Mouse (Mus musculus) embryonic facial prominence, embryonic 14.5 days (tissue): ENCODE results near the gene Gm49486. TPM values are rescaled to one million over a fixed set of nuclear protein-coding genes. Genes with fewer than 3 reads are reported as not detected.
"Not testable (repeated sequence)": the region's sequence is repeated elsewhere in the genome, so short reads cannot be mapped to it uniquely, and the experiment has no call there.

Source experiments
- ATAC-seq: fragments of 200-750 bp; cut with Nextera tagmentation; 2 replicates; pipeline ENCODE4 v1.8.0; 2017; ENCODE audit warnings: low read depth, moderate number of reproducible peaks, moderate TSS enrichment
- DNase-seq: peaks from one replicate; pipeline ENCODE4 v3.0.0-alpha.2; 2015; ENCODE audit warnings: low spot score
- H3K27ac ChIP-seq: fragments of 300-500 bp; sonication (generic); replicated peaks from 2 replicates; pipeline ENCODE4 v1.5.1; 2014; ENCODE audit warnings: low read depth, mild to moderate bottlenecking, low read length, moderate library complexity
- H3K27me3 ChIP-seq: fragments of 300-500 bp; sonication (generic); replicated peaks from 2 replicates; pipeline ENCODE4 v1.6.1; 2014; ENCODE audit warnings: low read length; ENCODE audit not compliant: control insufficient read depth, insufficient read depth
- H3K36me3 ChIP-seq: fragments of 300-500 bp; sonication (generic); 2 replicates; pipeline ENCODE4 v1.6.1; 2014; ENCODE audit warnings: low read length, mixed read lengths; ENCODE audit not compliant: control insufficient read depth, insufficient read depth
- H3K4me1 ChIP-seq: fragments of 300-500 bp; sonication (generic); 2 replicates; pipeline ENCODE4 v1.6.1; 2014; ENCODE audit warnings: antibody characterized with exemption, low read length; ENCODE audit not compliant: control insufficient read depth, insufficient read depth
- H3K4me2 ChIP-seq: fragments of 300-500 bp; sonication (generic); 2 replicates; pipeline ENCODE4 v1.6.1; 2014; ENCODE audit warnings: low read depth, mild to moderate bottlenecking, low read length, moderate library complexity, mixed read lengths
- H3K4me3 ChIP-seq: fragments of 300-500 bp; sonication (generic); 2 replicates; pipeline ENCODE4 v1.5.1; 2014; ENCODE audit warnings: low read depth, mild to moderate bottlenecking, low read length
- H3K9ac ChIP-seq: fragments of 300-500 bp; sonication (generic); 2 replicates; pipeline ENCODE4 v1.6.1; 2014; ENCODE audit warnings: low read depth, mild to moderate bottlenecking, low read length, moderate library complexity, mixed read lengths
- H3K9me3 ChIP-seq: fragments of 300-500 bp; sonication (generic); 2 replicates; pipeline ENCODE4 v1.6.1; 2016; ENCODE audit warnings: low read length; ENCODE audit not compliant: control insufficient read depth
- WGBS: fragments of 180-500 bp; shearing (Covaris S2); extraction: QIAGEN DNeasy Blood & Tissue Kit; methylation state at CpG from one replicate; pipeline ENCODE4 v1.1.7; 2014; 5-methylcytosine and 5-hydroxymethylcytosine counted together
- polyA plus RNA-seq: library from polyadenylated mRNA; unstranded; fragments of >200 nt; fragmentation: Nextera tagmentation; extraction: Ambion mirVana; gene quantifications from 2 replicates; pipeline ENCODE4 v1.2.1, GENCODE M21; 2014

Gene Gm49486
- polyA plus RNA-seq, 1 experiment from 2014 or later, result 1.1 TPM

DNA sequence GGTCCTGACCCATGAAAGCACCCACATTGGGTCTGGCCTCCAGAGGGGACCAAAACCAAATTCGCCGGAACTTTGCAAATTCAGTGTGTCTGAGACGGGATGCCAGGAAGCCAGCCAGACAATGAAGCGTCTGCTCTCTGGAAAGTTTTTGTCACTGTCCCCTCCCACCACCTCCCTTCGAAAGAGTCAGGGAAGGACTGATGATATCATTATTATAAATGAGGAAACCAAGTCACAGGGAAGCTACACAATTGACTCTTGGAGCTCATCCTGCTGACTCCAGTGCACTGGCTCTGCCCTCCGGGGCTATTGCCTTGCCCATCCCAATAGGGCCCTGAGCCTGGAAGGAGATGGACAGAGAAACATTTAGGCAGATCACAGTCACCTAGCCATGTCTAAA is 15.6 kb upstream of the Gm49486 start:
- no peaks in the 10 kb centered on the region for H3K27me3 ChIP-seq
- H3K9ac ChIP-seq, result no peak overlapping the region
- 61% methylated on average over 6 of the region's 6 CpGs for WGBS
- ATAC-seq, result no peak
- H3K27ac ChIP-seq, result no peak overlapping the region; the same call in 1 of the 2 replicates
- no peaks in the 10 kb centered on the region for H3K9me3 ChIP-seq
- no peak overlapping the region for H3K4me2 ChIP-seq
- H3K4me1 ChIP-seq, result no peaks in the 10 kb centered on the region
- H3K36me3 ChIP-seq, result no peaks in the 10 kb centered on the region
- no peak overlapping the region for H3K4me3 ChIP-seq
- DNase-seq, result no peak

DNA sequence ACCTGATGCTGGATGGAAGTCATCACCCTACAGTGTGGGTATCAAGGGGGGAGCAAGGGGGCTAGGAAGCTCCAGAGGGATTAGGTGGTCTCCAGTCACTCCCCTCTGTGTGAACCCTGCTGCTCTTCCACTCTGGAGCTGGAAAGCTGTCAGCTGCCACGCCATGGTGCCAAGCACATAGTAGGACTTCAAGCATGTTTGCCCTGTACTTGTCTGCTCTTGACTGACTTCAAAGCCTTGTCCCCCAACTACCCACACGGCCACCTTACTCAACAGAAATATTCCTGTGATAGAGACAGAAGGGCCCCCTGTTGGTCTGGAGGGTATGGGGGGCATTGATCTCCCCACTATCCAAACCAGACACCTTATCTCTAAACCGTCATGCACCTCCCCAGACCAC is 13.0 kb upstream of the Gm49486 start:
- no peak for ATAC-seq
- DNase-seq, result no peak
- Histone ChIP-seq H3K27me3 (no peaks in the 10 kb centered on the region), H3K27ac (no peak overlapping the region), H3K9me3 (no peaks in the 10 kb centered on the region), H3K4me1 (no peaks in the 10 kb centered on the region), H3K4me2 (no peak overlapping the region), H3K9ac (no peak overlapping the region), H3K36me3 (no peaks in the 10 kb centered on the region), H3K4me3 (no peak overlapping the region)
- 71% methylated on average over 3 of the region's 3 CpGs for WGBS

DNA sequence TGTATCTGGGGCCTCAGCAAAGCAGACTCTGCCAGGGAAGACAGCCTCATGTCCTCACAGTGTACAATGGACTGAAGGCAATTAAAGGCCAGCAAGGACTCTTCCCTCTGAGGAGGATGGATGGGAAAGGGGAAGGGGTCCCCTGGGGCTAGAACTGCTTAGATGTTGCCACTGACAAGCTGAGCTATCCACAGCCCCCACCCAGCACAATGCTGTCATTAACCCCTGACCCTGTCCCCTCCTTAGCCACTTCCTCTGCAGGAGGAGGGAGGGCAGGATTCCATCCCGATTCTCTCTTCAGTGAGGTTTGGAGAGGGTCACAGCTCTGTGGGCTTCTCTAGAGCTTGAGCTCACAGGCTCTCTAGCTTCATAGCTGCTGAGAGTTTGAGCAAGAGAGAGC is 9.6 kb upstream of the Gm49486 start:
- Histone ChIP-seq H3K9me3 (no peaks in the 10 kb centered on the region), H3K4me1 (no peaks in the 10 kb centered on the region), H3K4me3 (no peak overlapping the region), H3K9ac (no peak overlapping the region), H3K36me3 (no peaks in the 10 kb centered on the region), H3K27ac (no peak overlapping the region), H3K27me3 (no peaks in the 10 kb centered on the region), H3K4me2 (no peak overlapping the region)
- ATAC-seq (0 out of 2 replicates have a peak, but pooled peaks have one; percentile 30), DNase-seq (peak; percentile 36)
- 0% methylated on average over 1 of the region's 1 CpGs for WGBS

DNA sequence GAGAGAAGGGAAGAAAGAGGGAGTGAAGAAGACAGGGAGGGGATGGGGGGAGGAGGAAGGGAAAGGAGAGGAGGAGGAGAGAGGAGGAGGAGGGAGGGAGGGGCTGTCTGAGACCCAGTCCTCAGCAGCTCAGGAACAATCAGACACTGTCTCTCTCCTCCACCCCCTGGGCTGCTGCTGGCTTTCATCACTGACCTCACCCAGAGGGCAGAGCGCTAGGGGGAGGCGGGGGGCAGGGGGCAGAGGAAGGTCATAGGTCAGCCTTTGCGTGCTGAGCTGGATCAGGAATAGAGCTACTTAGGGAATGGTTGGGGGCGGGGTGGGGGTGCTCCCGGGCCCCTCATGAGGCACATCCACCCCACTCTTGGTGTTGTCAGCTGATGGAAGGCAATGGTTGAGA is 5.5 kb upstream of the Gm49486 start:
- no peak for DNase-seq
- no peak overlapping the region for H3K4me3 ChIP-seq
- H3K9ac ChIP-seq, result no peak overlapping the region
- H3K4me2 ChIP-seq, result no peak overlapping the region
- H3K27me3 ChIP-seq, result no peaks in the 10 kb centered on the region
- 0% methylated on average over 3 of the region's 5 CpGs for WGBS
- no peak for ATAC-seq
- no peak overlapping the region for H3K27ac ChIP-seq
- no peaks in the 10 kb centered on the region for H3K9me3 ChIP-seq
- no peaks in the 10 kb centered on the region for H3K36me3 ChIP-seq
- no peaks in the 10 kb centered on the region; the same call in 1 of the 2 replicates for H3K4me1 ChIP-seq

DNA sequence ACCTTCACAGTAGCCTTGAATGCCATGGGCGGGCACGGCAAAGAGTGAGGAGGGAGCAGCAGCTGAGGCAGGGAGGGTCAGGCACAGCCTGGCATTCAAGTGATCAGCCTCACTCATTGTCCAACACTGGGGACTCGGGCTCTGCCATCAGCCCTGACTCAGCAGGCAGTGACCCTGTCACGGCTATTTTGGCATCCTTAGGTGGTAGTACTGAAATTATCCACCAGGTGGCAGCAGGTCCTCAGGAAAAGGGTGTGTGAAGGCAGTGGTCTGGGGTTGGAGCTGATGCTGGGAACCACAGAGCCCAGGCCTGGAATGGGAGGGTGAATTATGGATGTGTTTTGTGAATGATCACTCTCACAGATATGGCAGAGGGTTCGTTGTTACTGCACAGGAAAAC is 4.5 kb upstream of the Gm49486 start:
- peak; percentile 69 for DNase-seq
- no peaks in the 10 kb centered on the region for H3K36me3 ChIP-seq
- no peak overlapping the region for H3K4me2 ChIP-seq
- no peak overlapping the region for H3K9ac ChIP-seq
- H3K9me3 ChIP-seq, result no peaks in the 10 kb centered on the region
- ATAC-seq, result peak; percentile 64
- no peak overlapping the region for H3K27ac ChIP-seq
- 9% methylated on average over 5 of the region's 5 CpGs for WGBS
- no peaks in the 10 kb centered on the region for H3K27me3 ChIP-seq
- no peak overlapping the region for H3K4me3 ChIP-seq
- peaks cover under 1% of the 10 kb centered on the region for H3K4me1 ChIP-seq

DNA sequence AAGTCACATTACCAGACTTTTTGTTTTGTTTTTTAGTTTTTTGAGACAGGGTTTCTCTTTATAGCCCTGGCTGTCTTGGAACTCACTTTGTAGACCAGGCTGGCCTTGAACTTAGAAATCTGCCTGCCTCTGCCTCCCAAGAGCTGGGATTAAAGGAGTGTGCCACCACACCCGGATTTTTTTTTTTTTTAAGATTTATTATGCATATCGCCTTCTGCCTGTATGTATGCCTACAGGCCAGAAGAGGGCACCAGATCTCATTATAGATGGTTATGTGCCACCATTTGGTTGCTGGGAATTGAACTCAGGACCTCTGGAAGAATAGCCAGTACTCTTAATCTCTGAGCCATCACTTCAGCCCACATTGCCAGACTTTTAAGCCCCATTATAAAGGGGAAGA is 3.4 kb upstream of the Gm49486 start:
- not testable (repeated sequence) for H3K4me2 ChIP-seq, H3K36me3 ChIP-seq, H3K9ac ChIP-seq, H3K27ac ChIP-seq, DNase-seq, H3K4me3 ChIP-seq, H3K9me3 ChIP-seq, H3K27me3 ChIP-seq, H3K4me1 ChIP-seq, ATAC-seq
- 65% methylated on average over 2 of the region's 2 CpGs for WGBS

DNA sequence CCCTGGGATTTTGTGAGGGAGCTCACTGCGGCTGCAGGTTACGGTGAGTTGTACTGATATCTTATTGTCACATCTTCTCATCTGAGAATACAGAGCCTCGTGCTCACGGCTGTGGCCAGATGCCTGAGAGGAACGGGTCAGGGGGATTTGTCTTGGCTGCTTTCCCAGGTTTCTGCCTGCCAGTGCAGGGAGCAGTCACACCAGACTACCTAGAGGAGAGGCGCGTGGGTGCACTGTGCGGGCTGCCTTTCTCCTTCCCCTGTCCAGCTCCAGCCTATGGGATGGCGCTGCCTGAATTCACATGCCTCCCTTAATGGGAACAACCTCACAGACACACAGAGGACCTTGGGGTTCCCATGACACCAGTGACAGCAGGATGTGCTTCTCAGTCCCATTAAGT is 6.1 kb downstream of the Gm49486 start:
- DNase-seq (no peak), ATAC-seq (0 out of 2 replicates have a peak, but pooled peaks have one; percentile 23)
- no peak overlapping the region for H3K27ac ChIP-seq
- no peak overlapping the region for H3K4me3 ChIP-seq
- 72% methylated on average over 9 of the region's 9 CpGs for WGBS
- H3K36me3 ChIP-seq, result peaks cover 76% of the 10 kb centered on the region
- no peak overlapping the region for H3K9ac ChIP-seq
- 0 out of 2 replicates have a peak, but pooled peaks cover under 1% of the 10 kb centered on the region for H3K4me1 ChIP-seq
- H3K9me3 ChIP-seq, result no peaks in the 10 kb centered on the region
- no peak overlapping the region for H3K4me2 ChIP-seq
- no peaks in the 10 kb centered on the region for H3K27me3 ChIP-seq

DNA sequence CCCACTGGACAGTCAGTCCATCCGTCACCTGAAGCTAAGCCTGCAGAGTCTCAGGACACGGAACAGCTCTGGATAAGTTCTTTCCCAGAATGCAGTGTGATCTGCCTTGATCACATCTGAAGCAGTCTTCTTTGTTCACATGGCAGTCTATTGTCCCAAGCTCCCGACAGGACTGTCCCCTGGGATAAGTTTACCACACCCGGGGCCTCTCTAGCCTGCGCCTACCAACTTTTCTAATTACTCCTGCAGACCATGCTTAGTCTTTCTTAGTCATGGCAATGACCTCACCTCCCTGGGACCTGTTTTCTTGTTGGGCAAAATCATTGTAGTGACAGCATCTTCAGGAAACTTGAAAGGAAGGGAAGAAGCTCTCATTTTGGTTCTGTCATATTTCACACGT is 8.8 kb downstream of the Gm49486 start:
- 85% methylated on average over 6 of the region's 6 CpGs for whole genome bisulfite sequencing
- no peaks in the 10 kb centered on the region for H3K4me1 ChIP-seq
- no peak overlapping the region for H3K9ac ChIP-seq
- H3K27ac ChIP-seq, result no peak overlapping the region
- H3K4me2 ChIP-seq, result no peak overlapping the region
- no peaks in the 10 kb centered on the region for H3K9me3 ChIP-seq
- no peaks in the 10 kb centered on the region for H3K27me3 ChIP-seq
- DNase-seq (no peak), ATAC-seq (no peak)
- peaks cover 77% of the 10 kb centered on the region for H3K36me3 ChIP-seq
- H3K4me3 ChIP-seq, result no peak overlapping the region

DNA sequence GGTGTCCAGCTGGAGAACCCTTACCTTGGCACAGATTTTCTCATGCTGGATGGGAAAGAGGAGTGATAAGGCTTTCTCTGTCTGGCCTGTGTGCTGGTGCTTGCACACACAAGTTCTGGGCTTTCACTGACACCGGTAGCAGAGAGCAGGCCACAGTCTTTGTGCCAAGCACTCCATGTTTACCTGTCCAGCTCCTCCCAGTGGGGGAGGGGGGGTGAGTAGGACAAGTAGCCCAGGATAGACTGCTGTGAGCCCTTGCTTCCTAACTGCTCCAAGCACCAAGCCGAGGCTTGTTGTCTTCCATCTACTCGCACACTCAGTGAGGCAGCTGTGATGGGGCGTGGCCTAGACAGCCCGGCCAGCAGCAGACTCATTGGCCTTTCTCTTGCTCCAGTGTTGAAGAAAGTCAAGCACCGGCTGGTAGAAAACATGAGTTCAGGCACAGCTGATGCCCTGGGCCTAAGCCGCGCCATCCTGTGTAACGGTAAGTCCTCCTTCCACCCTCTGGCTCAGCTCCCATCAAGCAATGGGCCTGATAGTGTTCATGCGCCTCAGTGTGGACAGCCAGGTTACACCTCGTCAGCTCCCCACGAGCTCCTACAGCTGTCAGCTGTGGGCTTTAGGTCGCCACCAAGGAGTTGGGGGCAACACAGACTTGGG is 13.5 kb downstream of the Gm49486 start:
- H3K27me3 ChIP-seq, result no peaks in the 10 kb centered on the region
- no peak overlapping the region for H3K4me3 ChIP-seq
- ATAC-seq (peak; percentile 17), DNase-seq (no peak)
- H3K4me1 ChIP-seq, result no peaks in the 10 kb centered on the region
- H3K4me2 ChIP-seq, result no peak overlapping the region
- 0 out of 2 replicates have a peak overlapping the region, but pooled peaks have one; percentile 21 for H3K27ac ChIP-seq
- WGBS, result 67% methylated on average over 13 of the region's 13 CpGs
- H3K9me3 ChIP-seq, result no peaks in the 10 kb centered on the region
- H3K9ac ChIP-seq, result no peak overlapping the region; the same call in 1 of the 2 replicates
- peaks cover 70% of the 10 kb centered on the region for H3K36me3 ChIP-seq
